9 mouse cellular contexts compared by ENCODE assay signal in the genomic region with DNA sequence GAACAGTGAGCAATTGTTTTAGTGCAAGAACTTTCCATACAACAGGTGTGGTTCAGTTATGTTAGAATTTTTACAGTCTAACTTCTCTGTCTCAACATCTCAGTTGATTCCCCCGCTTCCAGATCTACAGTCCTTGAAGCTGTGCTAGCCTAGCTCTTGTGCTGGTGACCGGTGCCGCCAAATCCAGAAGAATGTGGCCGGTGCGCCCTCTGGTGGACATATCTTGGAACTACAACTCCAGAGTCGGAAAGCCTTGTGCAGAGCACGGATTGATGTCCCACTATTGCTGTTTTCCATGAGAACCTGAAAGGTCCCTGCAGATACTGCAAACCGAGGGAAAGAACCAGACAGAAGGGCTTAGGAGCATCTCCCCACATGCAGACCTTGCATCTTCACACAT. TPM values are rescaled to one million over a fixed set of nuclear protein-coding genes. Genes with fewer than 3 reads are reported as not detected.
DNase-seq lines count a peak whose midpoint lies in the region; ATAC-seq and TF ChIP-seq lines count a peak whose summit lies in the region.
"Had no signal": no experiment of that assay in that cellular context is flagged by ENCODE, and none has a peak within 500 bp of the region (broad histone marks: within the 10 kb centered on the region; RNA-seq: fewer than 3 reads in every experiment).

No protein-coding gene starts in this region.

- TF ChIP-seq CTCF in ES-Bruce4 (IDR thresholded peaks at IDR 0.05; ENCODE audit: low read depth, low read length) = peak; percentile 95
- TF ChIP-seq CTCF in brain, embryonic 14.5 days (IDR thresholded peaks at IDR 0.05; ENCODE audit: borderline replicate concordance, extremely low read depth, insufficient read depth, insufficient read length) = peak; percentile 95
- peak; percentile 98 for TF ChIP-seq CTCF in lung, embryonic 14.5 days (IDR thresholded peaks at IDR 0.05; ENCODE audit: low read depth)

- TF ChIP-seq POLR2A in ES-Bruce4 (IDR thresholded peaks at IDR 0.05; ENCODE audit: insufficient read depth, low read length) = no peak
- TF ChIP-seq POLR2A in brain, embryonic 14.5 days (IDR thresholded peaks at IDR 0.05; ENCODE audit: borderline replicate concordance, extremely low read depth, insufficient read depth, insufficient read length, poor library complexity, severe bottlenecking) = no peak

- no peaks in the 10 kb centered on the region for H3K27me3 ChIP-seq in ES-Bruce4 (ENCODE audit: control insufficient read depth, insufficient read depth, low read length, poor library complexity, severe bottlenecking)
- no peaks in the 10 kb centered on the region; the same call in 1 of the 2 replicates for H3K27me3 ChIP-seq in forebrain, embryonic 10.5 days (ENCODE audit: poor library complexity, severe bottlenecking)
- H3K27me3 ChIP-seq in heart, embryonic 12.5 days (replicated peaks) = no peaks in the 10 kb centered on the region
- H3K27me3 ChIP-seq in lung, embryonic 14.5 days (ENCODE audit: insufficient read depth, low read length) = no peaks in the 10 kb centered on the region

- no peak overlapping the region for H3K9ac ChIP-seq in ES-Bruce4 (ENCODE audit: low read depth, poor library complexity, severe bottlenecking)
- H3K9ac ChIP-seq in heart, embryonic 12.5 days = no peak overlapping the region
- no peak overlapping the region for H3K9ac ChIP-seq in lung, embryonic 14.5 days
- H3K9ac ChIP-seq: heart, embryonic 13.5 days had no signal

- H3K36me3 ChIP-seq in ES-Bruce4 (ENCODE audit: control insufficient read depth, insufficient read depth, low read length, poor library complexity, severe bottlenecking) = no peaks in the 10 kb centered on the region
- H3K36me3 ChIP-seq in forebrain, embryonic 10.5 days (replicated peaks) = no peaks in the 10 kb centered on the region
- H3K36me3 ChIP-seq in heart, embryonic 12.5 days = no peaks in the 10 kb centered on the region
- no peaks in the 10 kb centered on the region for H3K36me3 ChIP-seq in lung, embryonic 14.5 days (ENCODE audit: insufficient read depth)
- H3K36me3 ChIP-seq: heart, embryonic 13.5 days had no signal

- H3K4me1 ChIP-seq in ES-Bruce4 (ENCODE audit: control insufficient read depth, insufficient read depth, low read length) = no peaks in the 10 kb centered on the region
- H3K4me1 ChIP-seq in forebrain, embryonic 10.5 days = peaks cover 11% of the 10 kb centered on the region
- H3K4me1 ChIP-seq in heart, embryonic 12.5 days (replicated peaks) = no peaks in the 10 kb centered on the region
- no peaks in the 10 kb centered on the region for H3K4me1 ChIP-seq in lung, embryonic 14.5 days (ENCODE audit: insufficient read depth)
- H3K4me1 ChIP-seq: heart, embryonic 13.5 days had no signal

- H3K27ac ChIP-seq in ES-Bruce4 (ENCODE audit: insufficient read depth, low read length) = no peak overlapping the region
- no peak overlapping the region for H3K27ac ChIP-seq in forebrain, embryonic 10.5 days
- no peak overlapping the region for H3K27ac ChIP-seq in heart, embryonic 12.5 days (ENCODE audit: poor library complexity, severe bottlenecking)
- no peak overlapping the region for H3K27ac ChIP-seq in lung, embryonic 14.5 days (ENCODE audit: low read depth)
- H3K27ac ChIP-seq: heart, embryonic 13.5 days had no signal

- WGBS in forebrain, embryonic 10.5 days = 4% methylated on average over 8 of the region's 8 CpGs
- WGBS in heart, embryonic 12.5 days = 4% methylated on average over 8 of the region's 8 CpGs
- 2% methylated on average over 8 of the region's 8 CpGs for WGBS in large intestine, adult 2 months
- WGBS in lung, embryonic 14.5 days = 5% methylated on average over 8 of the region's 8 CpGs

- no peaks in the 10 kb centered on the region for H3K9me3 ChIP-seq in ES-Bruce4 (replicated peaks; ENCODE audit: control insufficient read depth, insufficient read depth, low read length, poor library complexity, severe bottlenecking)
- no peaks in the 10 kb centered on the region for H3K9me3 ChIP-seq in forebrain, embryonic 10.5 days
- no peaks in the 10 kb centered on the region for H3K9me3 ChIP-seq in heart, embryonic 12.5 days (replicated peaks)
- no peaks in the 10 kb centered on the region for H3K9me3 ChIP-seq in lung, embryonic 14.5 days (ENCODE audit: low read depth, low read length)
- H3K9me3 ChIP-seq: heart, embryonic 13.5 days had no signal

- H3K4me2 ChIP-seq in heart, embryonic 12.5 days = no peak overlapping the region
- no peak overlapping the region for H3K4me2 ChIP-seq in lung, embryonic 14.5 days
- H3K4me2 ChIP-seq: heart, embryonic 13.5 days had no signal

- H3K4me3 ChIP-seq in ES-Bruce4 (ENCODE audit: low read depth, low read length) = no peak overlapping the region
- no peak overlapping the region for H3K4me3 ChIP-seq in forebrain, embryonic 10.5 days
- H3K4me3 ChIP-seq in heart, embryonic 12.5 days = no peak overlapping the region
- no peak overlapping the region for H3K4me3 ChIP-seq in lung, embryonic 14.5 days (ENCODE audit: low read depth, low read length)
- H3K4me3 ChIP-seq: heart, embryonic 13.5 days had no signal

- no peak for TF ChIP-seq EP300 in ES-Bruce4 (IDR thresholded peaks at IDR 0.05; ENCODE audit: insufficient read depth, low read depth, low read length)

- ATAC-seq in heart, embryonic 12.5 days (ENCODE audit: insufficient number of reproducible peaks, low FRiP score) = 0 out of 2 replicates have a peak, but pooled peaks have one; percentile 16
- peak; percentile 52 for ATAC-seq in lung, embryonic 14.5 days (ENCODE audit: insufficient read depth)

- DNase-seq in brain, embryonic 14.5 days (ENCODE audit: low read depth) = peak; percentile 93
- DNase-seq in forebrain, embryonic 10.5 days (ENCODE audit: extremely low spot score, low spot score) = peak; percentile 90
- peak; percentile 69 for DNase-seq in large intestine, adult 2 months (ENCODE audit: low read depth, low spot score)
- DNase-seq in lung, embryonic 14.5 days = peak; percentile 96
- DNase-seq in ovary, postnatal 14 days (ENCODE audit: low spot score) = peak; percentile 95
- DNase-seq in thymus, postnatal 0 days (ENCODE audit: low spot score) = peak; percentile 78

RNA-seq across cellular contexts. Expression of gene Coro2b, which starts 13.0 kb away (rescaled TPM):
- polyA plus RNA-seq in ES-Bruce4 (2011; ENCODE audit: insufficient read depth, insufficient read length, low read depth, missing spikeins) = 3.1 and 4.8 TPM in 2 replicates
- polyA plus RNA-seq in brain, embryonic 14.5 days (2012; rRNA removed) = 67.4 and 92.7 TPM in 2 replicates
- 9.7 and 10.0 TPM in 2 replicates for polyA plus RNA-seq in forebrain, embryonic 10.5 days (2016; fragmentation: Nextera tagmentation; extraction: Ambion mirVana)
- 5.8 and 6.0 TPM in 2 replicates for polyA plus RNA-seq in heart, embryonic 12.5 days (2016; fragmentation: Nextera tagmentation; extraction: Ambion mirVana)
- polyA plus RNA-seq in large intestine, adult 2 months (2012; rRNA removed) = 2.5 and 3.1 TPM in 2 replicates
- polyA plus RNA-seq in lung, embryonic 14.5 days (2014; fragmentation: Nextera tagmentation; extraction: Ambion mirVana) = 22.2 and 26.2 TPM in 2 replicates
- 3.1 and 3.4 TPM in 2 replicates for polyA plus RNA-seq in thymus, postnatal 0 days (2015; fragmentation: Nextera tagmentation; extraction: Ambion mirVana)
